Mouse (Mus musculus) megakaryocyte, embryonic 14.5 days (primary cell): ENCODE results near the gene Slc25a12. TPM values are rescaled to one million over a fixed set of nuclear protein-coding genes. Genes with fewer than 3 reads are reported as not detected.

Experiments used
- H3K27me3 ChIP-seq: replicated peaks from 2 replicates; pipeline ENCODE3; 2012; ENCODE audit warnings: inconsistent platforms
- H3K36me3 ChIP-seq: replicated peaks from 2 replicates; pipeline ENCODE3; 2012; ENCODE audit warnings: low read length, inconsistent platforms, mixed read lengths
- H3K4me1 ChIP-seq: 2 replicates; pipeline ENCODE4 v1.6.1; 2012; ENCODE audit warnings: inconsistent platforms
- H3K4me3 ChIP-seq: replicated peaks from 2 replicates; pipeline ENCODE3; 2012; ENCODE audit warnings: moderate library complexity, mild to moderate bottlenecking, inconsistent platforms
- H3K9me3 ChIP-seq: 2 replicates; pipeline ENCODE4 v1.6.1; 2012; ENCODE audit warnings: inconsistent platforms
- FLI1 ChIP-seq: IDR thresholded peaks from 2 replicates; pipeline ENCODE4 v1.6.1; 2012; ENCODE audit warnings: low read length, inconsistent platforms, mixed read lengths
- GATA1 ChIP-seq: IDR thresholded peaks from 3 replicates; pipeline ENCODE4 v1.6.1; 2012; ENCODE audit warnings: mixed read lengths, low read length, inconsistent platforms, borderline replicate concordance
- polyA plus RNA-seq: library from polyadenylated mRNA; stranded (reverse); fragments of >175 nt; gene quantifications from 2 replicates; pipeline ENCODE4 v1.2.3, GENCODE M21; 2012; ENCODE audit warnings: low replicate concordance; ENCODE audit not compliant: insufficient read depth

Gene Slc25a12
- polyA plus RNA-seq, 1 experiment = 7.9 TPM

DNA sequence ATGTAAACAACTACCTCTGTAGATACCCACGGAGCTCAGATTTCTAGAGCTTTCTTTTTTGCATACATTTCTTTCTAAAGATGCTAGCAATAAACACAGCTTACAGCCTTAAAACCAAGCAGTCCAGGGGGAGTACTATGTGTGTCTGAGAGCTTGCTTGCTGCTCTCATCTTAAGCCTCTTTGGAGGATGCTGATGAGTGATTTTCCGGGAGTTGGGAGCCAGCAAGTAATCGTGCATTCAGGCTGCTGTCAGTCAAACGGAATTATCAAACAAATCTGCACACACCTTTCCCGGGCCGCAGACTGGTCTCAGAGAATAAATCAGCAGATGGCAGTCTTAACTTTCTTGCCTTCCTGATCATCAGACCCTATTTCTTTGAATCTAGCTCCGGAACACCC is 73.1 kb downstream of the Slc25a12 start:
- peaks cover 88% of the 10 kb centered on the region for H3K36me3 ChIP-seq
- no peaks in the 10 kb centered on the region for H3K9me3 ChIP-seq
- TF ChIP-seq FLI1 = no peak
- no peak for TF ChIP-seq GATA1
- H3K4me3 ChIP-seq = no peak overlapping the region
- no peaks in the 10 kb centered on the region for H3K27me3 ChIP-seq
- H3K4me1 ChIP-seq = no peaks in the 10 kb centered on the region

DNA sequence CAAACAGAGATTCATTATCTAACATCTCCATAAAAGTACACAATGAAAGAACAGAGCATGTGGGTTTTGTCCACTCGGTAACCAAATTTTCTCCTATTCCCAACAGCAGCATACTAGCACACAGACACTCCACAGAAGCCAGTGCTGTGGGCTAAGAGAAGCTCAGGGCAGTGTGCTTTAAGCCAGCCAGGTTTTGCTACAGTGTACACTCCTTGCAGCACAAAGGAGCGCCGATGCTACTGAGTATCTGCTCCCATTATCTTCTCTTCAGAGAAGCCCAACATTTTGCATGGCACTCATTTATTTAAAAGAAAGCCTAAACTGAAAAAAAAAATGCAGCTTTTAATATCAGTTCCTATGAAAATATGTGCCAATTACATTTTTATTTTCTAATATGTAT is 73.6 kb downstream of the Slc25a12 start:
- no peaks in the 10 kb centered on the region for H3K4me1 ChIP-seq
- H3K4me3 ChIP-seq = no peak overlapping the region
- TF ChIP-seq GATA1 (no peak), FLI1 (no peak)
- no peaks in the 10 kb centered on the region for H3K27me3 ChIP-seq
- no peaks in the 10 kb centered on the region for H3K9me3 ChIP-seq
- H3K36me3 ChIP-seq = peaks cover 89% of the 10 kb centered on the region

DNA sequence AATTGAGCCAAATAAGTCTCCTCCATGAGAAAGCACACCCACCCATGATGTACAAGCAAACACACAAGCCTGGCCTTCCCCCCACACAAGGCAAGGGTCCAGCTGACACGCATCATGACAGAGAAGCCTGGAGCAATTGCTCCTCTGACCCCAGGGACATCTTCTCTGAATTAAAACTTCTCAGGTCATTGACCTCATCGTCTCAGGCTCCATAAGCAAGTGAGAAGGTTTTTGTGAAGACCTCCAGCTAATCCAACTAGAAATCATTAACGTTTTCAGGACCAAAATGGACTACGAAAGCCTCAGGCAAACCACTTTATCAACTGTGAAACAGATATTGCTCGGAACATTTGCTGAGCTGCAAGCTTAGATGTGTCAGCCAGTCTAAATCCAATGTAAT is 76.0 kb downstream of the Slc25a12 start:
- peaks cover 90% of the 10 kb centered on the region for H3K36me3 ChIP-seq
- TF ChIP-seq FLI1 (no peak), GATA1 (no peak)
- no peaks in the 10 kb centered on the region for H3K4me1 ChIP-seq
- no peaks in the 10 kb centered on the region for H3K9me3 ChIP-seq
- H3K27me3 ChIP-seq = no peaks in the 10 kb centered on the region
- H3K4me3 ChIP-seq = no peak overlapping the region

DNA sequence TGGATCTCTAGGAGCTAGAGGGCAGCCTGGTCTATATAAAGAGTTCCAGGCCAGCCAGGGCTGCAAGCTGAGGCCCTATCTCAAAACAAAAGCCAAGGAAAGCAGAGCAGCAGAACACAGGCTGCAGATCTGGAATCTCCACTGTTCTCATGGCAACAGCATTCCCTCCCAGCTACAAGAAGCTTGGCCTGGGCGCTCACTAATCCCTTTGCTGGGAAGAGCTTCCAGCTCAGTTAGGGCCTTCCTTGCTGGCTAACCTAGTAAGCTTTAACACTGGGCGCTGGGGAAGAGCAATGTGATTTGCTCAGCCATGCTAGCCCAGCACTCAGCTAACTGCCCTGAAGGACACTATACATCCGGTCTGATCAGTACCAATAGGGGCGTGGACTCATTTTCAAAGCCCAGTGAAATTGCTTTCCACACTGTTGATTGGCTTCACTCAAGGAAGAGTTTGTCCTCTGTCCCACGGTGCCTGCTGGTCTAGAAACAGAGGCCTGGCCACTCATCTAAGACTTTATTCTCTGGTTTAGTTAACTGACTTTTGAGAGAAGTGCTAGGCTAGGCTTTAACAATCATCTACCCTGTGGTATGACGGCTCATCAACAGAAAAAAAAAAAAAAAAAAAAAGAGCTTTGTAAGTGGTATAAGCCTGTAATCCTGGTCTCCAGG is 77.3 kb downstream of the Slc25a12 start:
- Histone ChIP-seq H3K27me3 (no peaks in the 10 kb centered on the region), H3K36me3 (peaks cover 77% of the 10 kb centered on the region), H3K9me3 (no peaks in the 10 kb centered on the region), H3K4me1 (no peaks in the 10 kb centered on the region), H3K4me3 (no peak overlapping the region)
- TF ChIP-seq GATA1 = no peak
- no peak for TF ChIP-seq FLI1

DNA sequence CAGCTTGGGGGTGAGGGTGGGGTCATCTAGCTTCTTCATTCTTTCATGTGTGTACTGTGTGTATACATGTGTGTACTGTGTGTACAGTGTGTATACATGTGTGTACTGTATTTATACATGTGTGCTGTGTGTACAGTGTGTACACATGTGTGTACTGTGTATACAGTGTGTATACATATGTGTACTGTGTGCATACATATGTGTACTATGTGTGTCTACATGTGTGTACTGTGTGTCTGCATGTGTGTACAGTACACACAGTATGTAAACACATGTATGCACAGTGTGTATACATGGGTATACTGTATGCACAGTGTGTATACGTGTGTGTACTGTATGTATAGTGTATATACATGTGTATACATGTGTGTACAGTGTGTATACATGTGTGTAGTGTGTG is 85.6 kb downstream of the Slc25a12 start:
- no peaks in the 10 kb centered on the region for H3K27me3 ChIP-seq
- H3K4me1 ChIP-seq = peaks cover 7% of the 10 kb centered on the region
- peaks cover 76% of the 10 kb centered on the region for H3K36me3 ChIP-seq
- TF ChIP-seq FLI1 (no peak), GATA1 (no peak)
- H3K4me3 ChIP-seq = no peak overlapping the region
- no peaks in the 10 kb centered on the region for H3K9me3 ChIP-seq

DNA sequence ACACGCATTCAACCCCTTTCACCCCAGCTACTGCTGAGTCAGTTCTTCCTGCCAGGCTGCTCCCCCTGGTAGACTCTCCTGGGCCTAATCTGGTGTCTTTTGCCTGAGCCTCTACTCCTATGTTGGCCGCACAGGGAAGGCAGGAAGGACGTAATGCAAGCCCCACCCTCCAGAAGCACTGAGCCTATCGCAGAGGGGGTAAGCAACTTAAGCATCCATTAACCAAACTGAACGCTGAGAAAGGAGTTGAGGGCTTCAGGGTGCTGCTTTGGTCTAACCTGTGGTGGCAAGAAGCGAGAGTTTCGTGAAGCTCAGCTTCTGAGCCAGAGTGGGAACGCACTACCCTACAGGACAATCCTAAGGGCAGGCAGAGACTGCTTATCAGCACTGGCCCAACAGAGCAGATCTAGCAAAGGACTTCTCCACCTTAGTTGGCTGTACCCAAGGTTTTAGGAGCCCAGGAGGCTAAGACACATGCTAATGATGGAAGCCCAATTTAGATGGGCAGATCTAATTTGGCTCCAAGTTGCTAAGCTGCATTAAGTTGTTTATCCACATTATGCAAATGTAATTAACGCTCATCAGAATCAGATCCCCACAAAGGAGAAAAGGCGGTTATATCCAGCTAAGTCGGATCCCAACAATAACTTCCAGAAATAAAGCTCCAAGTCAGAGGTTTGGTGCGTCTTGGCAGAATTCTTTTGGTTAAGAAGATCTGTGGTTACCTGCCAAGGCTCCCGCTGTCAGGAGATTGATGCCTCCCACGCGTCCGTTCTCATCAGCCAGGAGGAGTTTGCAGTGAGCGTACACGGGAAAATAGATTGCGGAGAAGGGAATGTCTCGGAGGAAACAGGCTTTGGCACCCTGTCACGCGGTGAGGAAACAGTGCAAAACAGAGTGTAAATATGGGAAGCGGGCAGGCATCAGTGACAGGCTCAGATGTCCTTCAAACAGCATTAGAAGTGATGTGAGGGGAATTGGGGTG is 88.5 kb downstream of the Slc25a12 start:
- H3K4me1 ChIP-seq = peaks cover 7% of the 10 kb centered on the region
- peaks cover 94% of the 10 kb centered on the region for H3K36me3 ChIP-seq
- no peaks in the 10 kb centered on the region for H3K9me3 ChIP-seq
- no peak for TF ChIP-seq FLI1
- TF ChIP-seq GATA1 = no peak
- H3K27me3 ChIP-seq = no peaks in the 10 kb centered on the region
- H3K4me3 ChIP-seq = no peak overlapping the region

DNA sequence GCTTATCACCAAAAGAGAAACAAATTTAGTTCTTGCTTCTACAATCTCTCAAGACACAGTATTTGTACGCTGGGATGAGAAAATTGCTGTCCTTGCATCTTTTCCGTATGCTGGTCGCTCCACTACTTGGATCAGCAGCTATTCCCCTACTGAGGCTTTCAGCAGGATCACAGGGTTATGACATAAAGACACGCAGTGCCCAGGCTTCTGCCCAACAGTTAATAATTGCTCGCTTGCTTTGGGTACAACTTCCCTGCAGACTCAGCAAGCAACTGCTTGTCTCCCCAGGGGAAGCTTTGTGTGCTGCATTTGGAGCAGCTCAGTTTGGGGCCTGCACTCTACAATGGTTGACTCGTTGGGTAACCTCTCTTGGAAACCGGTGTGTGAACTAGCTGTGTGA is 91.8 kb downstream of the Slc25a12 start:
- Histone ChIP-seq H3K27me3 (no peaks in the 10 kb centered on the region), H3K9me3 (no peaks in the 10 kb centered on the region), H3K4me3 (no peak overlapping the region), H3K4me1 (peaks cover 8% of the 10 kb centered on the region), H3K36me3 (peaks cover 79% of the 10 kb centered on the region)
- TF ChIP-seq FLI1 = no peak
- no peak for TF ChIP-seq GATA1

DNA sequence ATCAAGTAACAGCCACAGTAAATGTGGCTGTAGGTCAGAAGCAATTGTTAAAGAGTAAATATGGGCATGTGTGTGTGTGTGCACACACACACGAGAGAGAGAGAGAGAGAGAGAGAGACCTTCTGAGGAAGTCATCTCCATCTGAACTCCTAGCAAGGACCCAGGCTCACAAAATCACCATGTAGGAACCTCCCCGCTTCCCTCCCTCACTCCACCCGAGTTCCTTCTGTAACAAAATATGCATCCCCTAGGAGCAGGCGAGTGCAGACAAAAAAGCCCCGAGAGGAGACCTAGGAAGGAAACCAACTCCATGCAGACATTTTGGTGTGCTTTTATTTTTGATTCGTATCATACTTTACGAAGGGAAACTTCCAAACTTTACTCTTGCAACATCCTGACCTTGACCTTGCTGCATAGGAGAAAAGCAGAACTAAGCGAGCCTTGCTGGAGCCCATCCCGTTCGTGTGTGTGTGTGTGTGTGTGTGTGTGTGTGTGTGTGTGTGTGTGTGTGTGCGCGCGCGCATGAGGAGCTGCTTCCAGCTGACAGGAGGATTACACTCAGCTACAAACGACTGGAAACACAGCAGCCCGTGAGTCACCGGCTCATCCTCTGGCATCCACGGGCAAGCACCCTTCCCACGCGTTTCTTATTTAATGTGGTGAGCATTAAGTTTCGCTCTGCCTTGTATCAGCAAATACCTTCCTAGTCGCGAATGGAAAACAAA is 93.4 kb downstream of the Slc25a12 start:
- TF ChIP-seq FLI1 (no peak), GATA1 (no peak)
- Histone ChIP-seq H3K4me1 (peaks cover 22% of the 10 kb centered on the region), H3K9me3 (no peaks in the 10 kb centered on the region), H3K4me3 (no peak overlapping the region), H3K27me3 (no peaks in the 10 kb centered on the region), H3K36me3 (peaks cover 70% of the 10 kb centered on the region)

DNA sequence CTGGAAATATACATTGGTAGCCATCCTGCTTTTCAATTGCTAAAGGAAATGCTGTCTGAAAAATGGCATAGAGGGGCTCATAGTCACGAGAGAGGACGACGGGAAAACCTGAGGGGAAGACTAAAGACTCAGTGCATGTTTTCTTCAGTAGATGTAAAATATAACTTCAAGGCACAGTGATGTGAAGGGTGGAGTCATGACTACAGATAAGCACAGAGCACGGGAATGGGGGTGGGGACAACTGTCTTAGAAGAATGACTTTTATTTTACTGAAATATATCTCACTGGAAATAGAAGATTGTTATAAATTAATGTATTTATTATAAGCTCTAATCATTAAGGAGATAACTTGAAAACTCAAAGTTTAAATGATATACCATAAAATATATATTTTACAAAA is 97.5 kb downstream of the Slc25a12 start:
- Histone ChIP-seq H3K4me1 (peaks cover 28% of the 10 kb centered on the region), H3K27me3 (no peaks in the 10 kb centered on the region), H3K4me3 (no peak overlapping the region), H3K36me3 (peaks cover 63% of the 10 kb centered on the region), H3K9me3 (no peaks in the 10 kb centered on the region)
- TF ChIP-seq GATA1 (no peak), FLI1 (no peak)

DNA sequence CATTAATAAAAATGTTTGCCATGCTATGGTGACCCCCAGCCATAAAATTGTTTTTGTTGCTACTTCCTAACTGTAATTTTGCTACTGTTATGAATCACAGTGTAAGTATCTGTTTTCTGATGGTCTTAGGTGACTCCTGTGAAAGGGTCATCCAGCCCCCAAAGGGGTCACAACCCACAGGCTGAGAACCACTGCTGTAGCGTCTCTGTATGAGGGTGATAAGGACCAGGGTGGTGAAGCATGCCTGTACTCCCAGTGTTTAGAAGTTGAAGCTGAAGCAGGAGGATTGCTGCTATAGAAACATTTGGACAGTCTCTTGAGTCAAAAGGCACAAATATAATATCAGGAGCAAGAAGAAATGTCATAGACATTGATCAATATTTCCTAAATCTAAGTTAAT is 98.2 kb downstream of the Slc25a12 start:
- H3K36me3 ChIP-seq = peaks cover 63% of the 10 kb centered on the region
- no peak overlapping the region for H3K4me3 ChIP-seq
- no peak for TF ChIP-seq FLI1
- H3K27me3 ChIP-seq = no peaks in the 10 kb centered on the region
- peaks cover 28% of the 10 kb centered on the region for H3K4me1 ChIP-seq
- no peaks in the 10 kb centered on the region for H3K9me3 ChIP-seq
